Mouse (Mus musculus): ENCODE results near the gene Pde9a. TPM values are rescaled to one million over a fixed set of nuclear protein-coding genes. Genes with fewer than 3 reads are reported as not detected.
"Not testable (repeated sequence)": the region's sequence is repeated elsewhere in the genome, so short reads cannot be mapped to it uniquely, and the experiment has no call there.

The Pde9a gene
- total RNA-seq (2021), result 10 to 100 TPM; 23.5 to 24.8 TPM

GRCm38 (mm10) chr17:31385671-31386665 lies at the start of gene Pde9a:
Gene Pde9a, plus strand, starts transcription at chr17:31386210.
- intact Hi-C loops (cut with DNase I), result no loop called here
- DNase-seq (ENCODE audit: low spot score in 2 of 2), result peak; percentile 57 to 64

GRCm38 (mm10) chr17:31339769-31340168 lies 46.2 kb upstream of the Pde9a start:
- intact Hi-C loops (cut with DNase I), result loop anchor here (10.0 kb wide), 1 partner anchor 325 kb away; no protein-coding TSS in a partner anchor
- no peak for DNase-seq (ENCODE audit: low spot score in 2 of 2)

- intact Hi-C loops (cut with DNase I), result no loop called here
- peak; percentile 63 to 65 for DNase-seq (ENCODE audit: low spot score in 2 of 2)
Observed at GRCm38 (mm10) chr17:31342191-31342590, 43.8 kb upstream of the Pde9a start.

GRCm38 (mm10) chr17:31344172-31344801 lies 41.7 kb upstream of the Pde9a start:
- peak; percentile 61 to 71 for DNase-seq (ENCODE audit: low spot score in 2 of 2)
- intact Hi-C loops (cut with DNase I), result no loop called here

- intact Hi-C loops (cut with DNase I), result no loop called here
- no peak for DNase-seq (ENCODE audit: low spot score in 2 of 2)
Observed at GRCm38 (mm10) chr17:31344816-31345215, 41.2 kb upstream of the Pde9a start.

GRCm38 (mm10) chr17:31348129-31348528 lies 37.9 kb upstream of the Pde9a start:
- intact Hi-C loops (cut with DNase I), result no loop called here
- no peak for DNase-seq (ENCODE audit: low spot score in 2 of 2)

- peak; percentile 45 to 82 for DNase-seq (ENCODE audit: low spot score in 2 of 2)
- intact Hi-C loops (cut with DNase I), result no loop called here
Observed at GRCm38 (mm10) chr17:31349388-31349787, 36.6 kb upstream of the Pde9a start.

GRCm38 (mm10) chr17:31351984-31352383 lies 34.0 kb upstream of the Pde9a start:
- intact Hi-C loops (cut with DNase I), result no loop called here
- DNase-seq (ENCODE audit: low spot score in 2 of 2), result no peak

- peak in 1 of 2 experiments; percentile 74 for DNase-seq (ENCODE audit: low spot score in 2 of 2)
- intact Hi-C loops (cut with DNase I), result no loop called here
Observed at GRCm38 (mm10) chr17:31353255-31353654, 32.8 kb upstream of the Pde9a start.

GRCm38 (mm10) chr17:31354684-31355083 lies 31.3 kb upstream of the Pde9a start:
- intact Hi-C loops (cut with DNase I), result not testable (repeated sequence)

GRCm38 (mm10) chr17:31355792-31356502 lies 30.1 kb upstream of the Pde9a start:
- DNase-seq (ENCODE audit: low spot score in 2 of 2), result peak in 1 of 2 experiments; percentile 19
- intact Hi-C loops (cut with DNase I), result no loop called here

More at GRCm38 (mm10) chr17:31354684-31355083, 31.3 kb upstream of the Pde9a start:
- not testable (repeated sequence) for DNase-seq (ENCODE audit: low spot score in 2 of 2)

- no peak for DNase-seq (ENCODE audit: low spot score in 2 of 2)
- intact Hi-C loops (cut with DNase I), result no loop called here
Observed at GRCm38 (mm10) chr17:31360582-31360981, 25.4 kb upstream of the Pde9a start.

- no peak for DNase-seq (ENCODE audit: low spot score in 2 of 2)
- intact Hi-C loops (cut with DNase I), result no loop called here
Observed at GRCm38 (mm10) chr17:31365586-31366166, 20.3 kb upstream of the Pde9a start.

GRCm38 (mm10) chr17:31370221-31370620 lies 15.8 kb upstream of the Pde9a start:
- intact Hi-C loops (cut with DNase I), result no loop called here
- DNase-seq (ENCODE audit: low spot score in 2 of 2), result no peak

GRCm38 (mm10) chr17:31370931-31371330 lies 15.1 kb upstream of the Pde9a start:
- intact Hi-C loops (cut with DNase I), result no loop called here
- DNase-seq (ENCODE audit: low spot score in 2 of 2), result no peak

- intact Hi-C loops (cut with DNase I), result loop anchor here (1.0 to 2.0 kb wide), 2 partner anchors 71 to 114 kb away; no protein-coding TSS in a partner anchor
- peak; percentile 75 to 79 for DNase-seq (ENCODE audit: low spot score in 2 of 2)
Observed at GRCm38 (mm10) chr17:31377961-31378360, 8.0 kb upstream of the Pde9a start.

- peak in 1 of 2 experiments; percentile 53 for DNase-seq (ENCODE audit: low spot score in 2 of 2)
Observed at GRCm38 (mm10) chr17:31378361-31378761, 7.6 kb upstream of the Pde9a start.

GRCm38 (mm10) chr17:31379086-31379485 lies 6.9 kb upstream of the Pde9a start:
- DNase-seq (ENCODE audit: low spot score in 2 of 2), result no peak
- intact Hi-C loops (cut with DNase I), result loop anchor here (2.0 kb wide), 1 partner anchor 70 kb away; no protein-coding TSS in a partner anchor

More at GRCm38 (mm10) chr17:31378361-31378761, 7.6 kb upstream of the Pde9a start:
- intact Hi-C loops (cut with DNase I), result loop anchor here (1.0 to 2.0 kb wide), 2 partner anchors 70 to 114 kb away; no protein-coding TSS in a partner anchor

- intact Hi-C loops (cut with DNase I), result loop anchor here (2.0 kb wide), 1 partner anchor 69 kb away; no protein-coding TSS in a partner anchor
Observed at GRCm38 (mm10) chr17:31379863-31380262, 6.1 kb upstream of the Pde9a start.

More at GRCm38 (mm10) chr17:31379863-31380262, 6.1 kb upstream of the Pde9a start:
- no peak for DNase-seq (ENCODE audit: low spot score in 2 of 2)
